Mouse (Mus musculus): ENCODE results near the gene Zfp13. TPM values are rescaled to one million over a fixed set of nuclear protein-coding genes. Genes with fewer than 3 reads are reported as not detected.
"Not testable (repeated sequence)": the region's sequence is repeated elsewhere in the genome, so short reads cannot be mapped to it uniquely, and the experiment has no call there.

Zfp13 gene
- polyA plus RNA-seq, 1 experiment from 2014 or later: 25.5 TPM

- no peaks in the 10 kb centered on the region for H3K36me3 ChIP-seq
- no peak overlapping the region for H3K27ac ChIP-seq
- ATAC-seq (ENCODE audit: insufficient number of reproducible peaks, insufficient read depth, low FRiP score, low TSS enrichment, low read depth): no peak
- H3K4me2 ChIP-seq: no peak overlapping the region
- H3K4me3 ChIP-seq (replicated peaks): no peak overlapping the region
- no peak overlapping the region for H3K9ac ChIP-seq (replicated peaks)
- H3K27me3 ChIP-seq: no peaks in the 10 kb centered on the region
- 85% methylated on average over 8 of the region's 8 CpGs for WGBS
- peaks cover 16% of the 10 kb centered on the region for H3K4me1 ChIP-seq (replicated peaks)
- H3K9me3 ChIP-seq: no peaks in the 10 kb centered on the region
Measured at GRCm38 (mm10) chr17:23605220-23605619, 5.9 kb upstream of the Zfp13 start.

DNA sequence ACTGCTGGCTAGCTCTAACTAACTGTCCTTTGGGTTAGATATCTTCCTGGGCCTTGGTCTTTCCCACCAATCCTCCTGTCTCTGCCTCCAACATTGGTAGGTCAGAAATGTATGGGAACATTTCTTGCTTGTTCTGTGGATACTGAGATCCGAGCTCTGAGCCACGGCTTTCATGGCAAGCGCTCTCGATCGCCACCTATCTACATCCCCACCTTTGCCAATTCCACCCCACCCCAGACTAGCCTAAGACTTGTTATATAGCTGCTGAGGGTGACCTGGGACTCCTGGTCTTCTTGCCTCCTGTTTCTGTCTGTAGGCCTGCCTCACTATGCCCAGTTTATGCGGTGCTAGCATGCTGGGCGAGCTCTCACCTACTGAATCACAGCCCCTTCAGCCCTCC is 5.1 kb upstream of the Zfp13 start:
- Histone ChIP-seq H3K4me2 (no peak overlapping the region), H3K4me1 (replicated peaks) (peaks cover 19% of the 10 kb centered on the region), H3K27ac (no peak overlapping the region), H3K36me3 (no peaks in the 10 kb centered on the region), H3K27me3 (no peaks in the 10 kb centered on the region), H3K4me3 (replicated peaks) (no peak overlapping the region), H3K9ac (replicated peaks) (no peak overlapping the region), H3K9me3 (no peaks in the 10 kb centered on the region)
- 74% methylated on average over 7 of the region's 7 CpGs for WGBS
- no peak for ATAC-seq (ENCODE audit: insufficient number of reproducible peaks, insufficient read depth, low FRiP score, low TSS enrichment, low read depth)

DNA sequence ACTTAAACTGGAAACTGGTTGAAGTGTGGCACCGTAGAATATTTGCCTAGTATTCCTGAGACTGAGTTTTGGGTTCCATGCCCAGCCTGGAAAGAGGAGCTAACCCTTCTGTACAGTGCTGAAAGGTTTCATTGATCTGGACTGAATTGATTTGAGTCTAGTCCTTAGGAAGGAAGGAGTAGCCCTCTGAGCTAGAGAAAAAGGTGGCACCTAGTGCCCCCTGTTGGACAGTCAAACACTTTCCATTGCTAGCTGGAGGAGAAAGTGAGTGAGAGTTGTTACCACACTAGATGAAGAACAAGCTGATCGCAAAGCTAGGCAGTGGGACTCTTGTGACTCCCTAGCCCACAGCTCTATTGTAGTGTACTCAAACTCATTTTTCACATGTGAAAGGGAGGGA is 4.3 kb upstream of the Zfp13 start:
- H3K9ac ChIP-seq (replicated peaks): no peak overlapping the region
- no peaks in the 10 kb centered on the region for H3K36me3 ChIP-seq
- no peaks in the 10 kb centered on the region for H3K27me3 ChIP-seq
- H3K4me2 ChIP-seq: no peak overlapping the region
- WGBS: 57% methylated on average over 2 of the region's 2 CpGs
- ATAC-seq (ENCODE audit: insufficient number of reproducible peaks, insufficient read depth, low FRiP score, low TSS enrichment, low read depth): no peak
- peaks cover 25% of the 10 kb centered on the region for H3K4me1 ChIP-seq (replicated peaks)
- H3K9me3 ChIP-seq: no peaks in the 10 kb centered on the region
- no peak overlapping the region for H3K27ac ChIP-seq
- H3K4me3 ChIP-seq (replicated peaks): no peak overlapping the region

GRCm38 (mm10) chr17:23603077-23603476 is 3.8 kb upstream of the Zfp13 start:
- no peak overlapping the region for H3K4me2 ChIP-seq
- no peak overlapping the region for H3K27ac ChIP-seq
- WGBS: 46% methylated on average over 8 of the region's 8 CpGs
- no peak for ATAC-seq (ENCODE audit: insufficient number of reproducible peaks, insufficient read depth, low FRiP score, low TSS enrichment, low read depth)
- H3K4me3 ChIP-seq (replicated peaks): no peak overlapping the region
- H3K9me3 ChIP-seq: no peaks in the 10 kb centered on the region
- no peaks in the 10 kb centered on the region for H3K27me3 ChIP-seq
- no peaks in the 10 kb centered on the region for H3K36me3 ChIP-seq
- H3K4me1 ChIP-seq (replicated peaks): peaks cover 26% of the 10 kb centered on the region
- no peak overlapping the region for H3K9ac ChIP-seq (replicated peaks)

DNA sequence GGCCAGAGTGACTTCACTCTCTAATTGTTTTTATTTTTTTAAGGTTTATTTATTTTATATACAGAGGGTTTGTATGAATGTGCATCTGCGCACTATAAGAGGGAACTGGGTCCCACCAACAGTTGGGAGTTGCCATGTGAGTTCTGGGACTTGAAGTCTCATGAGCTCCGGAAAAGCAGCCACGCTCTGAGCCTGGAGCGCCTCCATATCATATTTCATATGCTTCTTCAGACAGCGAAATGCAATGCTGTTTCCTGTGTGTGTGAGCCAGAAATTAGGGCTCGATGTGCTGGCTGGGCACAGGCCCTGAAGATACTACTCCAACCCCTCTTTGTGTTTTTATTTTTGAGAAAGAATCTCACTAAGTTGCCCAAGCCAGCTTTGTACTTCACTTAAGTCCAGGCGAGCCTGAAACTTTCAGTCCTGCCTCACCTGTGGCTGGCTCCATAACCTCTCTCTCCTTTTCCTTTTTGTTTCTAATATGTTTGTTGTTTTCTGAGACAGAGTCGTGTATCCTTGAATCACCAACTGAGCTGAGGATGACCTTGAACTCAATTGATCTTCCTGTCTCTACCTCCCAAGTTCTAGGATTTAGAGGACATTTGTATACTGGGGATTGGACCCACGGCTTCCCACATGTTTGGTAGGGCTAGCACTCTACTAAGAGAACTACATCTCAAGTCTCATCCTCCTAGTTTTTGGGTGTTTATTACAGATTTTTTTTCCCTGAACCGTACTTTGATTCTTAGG is 2.7 kb upstream of the Zfp13 start:
- Histone ChIP-seq H3K4me3 (replicated peaks) (no peak overlapping the region), H3K4me1 (replicated peaks) (peaks cover 26% of the 10 kb centered on the region), H3K27me3 (no peaks in the 10 kb centered on the region), H3K9me3 (no peaks in the 10 kb centered on the region), H3K27ac (peak overlapping the region; percentile 63), H3K36me3 (no peaks in the 10 kb centered on the region), H3K4me2 (no peak overlapping the region; the same call in 1 of the 2 replicates), H3K9ac (replicated peaks) (no peak overlapping the region)
- 43% methylated on average over 10 of the region's 10 CpGs for WGBS
- ATAC-seq (ENCODE audit: insufficient number of reproducible peaks, insufficient read depth, low FRiP score, low TSS enrichment, low read depth): no peak

GRCm38 (mm10) chr17:23600641-23601622 is 1.6 kb upstream of the Zfp13 start, which contains the start of gene Zscan10:
Gene Zscan10 (plus strand): TSS chr17:23600856.
- H3K27ac ChIP-seq: peak within 1 kb of the TSS; percentile 93
- H3K9me3 ChIP-seq: no peaks in the 10 kb centered on the region
- ATAC-seq (ENCODE audit: insufficient number of reproducible peaks, insufficient read depth, low FRiP score, low TSS enrichment, low read depth): no peak
- H3K4me1 ChIP-seq (replicated peaks): peaks cover 26% of the 10 kb centered on the region
- no peaks in the 10 kb centered on the region for H3K36me3 ChIP-seq
- H3K9ac ChIP-seq (replicated peaks): no peak within 1 kb of the TSS
- WGBS: 38% methylated on average over 15 of the region's 15 CpGs
- no peaks in the 10 kb centered on the region for H3K27me3 ChIP-seq
- no peak within 1 kb of the TSS for H3K4me3 ChIP-seq (replicated peaks)
- H3K4me2 ChIP-seq: peak within 1 kb of the TSS; percentile 67; the same call in 1 of the 2 replicates

GRCm38 (mm10) chr17:23599605-23600063 is 347 bp upstream of the Zfp13 start:
- no peak for ATAC-seq (ENCODE audit: insufficient number of reproducible peaks, insufficient read depth, low FRiP score, low TSS enrichment, low read depth)
- no peaks in the 10 kb centered on the region for H3K36me3 ChIP-seq
- H3K27me3 ChIP-seq: no peaks in the 10 kb centered on the region
- peak overlapping the region; percentile 93 for H3K27ac ChIP-seq
- H3K9ac ChIP-seq (replicated peaks): peak overlapping the region; percentile 60
- peak overlapping the region; percentile 47 for H3K4me3 ChIP-seq (replicated peaks)
- H3K4me2 ChIP-seq: peak overlapping the region; percentile 67
- no peaks in the 10 kb centered on the region for H3K9me3 ChIP-seq
- H3K4me1 ChIP-seq (replicated peaks): peaks cover 26% of the 10 kb centered on the region
- WGBS: 41% methylated on average over 7 of the region's 7 CpGs

DNA sequence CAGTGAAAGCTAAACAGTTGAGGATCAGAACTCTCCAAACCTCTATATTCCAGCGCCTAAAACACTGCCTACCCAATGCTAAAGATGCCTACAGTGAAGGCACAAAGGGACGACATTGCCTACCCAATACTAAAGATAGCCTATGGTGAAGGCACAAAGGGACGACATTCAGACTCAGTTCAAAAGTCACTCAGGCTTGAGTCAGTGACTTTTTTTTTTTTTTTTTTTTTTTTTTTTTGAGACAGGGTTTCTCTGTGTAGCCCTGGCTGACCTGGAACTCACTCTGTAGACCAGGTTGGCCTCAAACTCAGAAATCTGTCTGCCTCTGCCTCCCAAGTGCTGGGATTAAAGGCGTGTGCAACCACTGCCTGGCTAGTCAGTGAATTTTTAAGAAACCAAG is 4.1 kb downstream of the Zfp13 start:
- H3K4me2 ChIP-seq; H3K9ac ChIP-seq (replicated peaks); H3K27me3 ChIP-seq; ATAC-seq (ENCODE audit: insufficient number of reproducible peaks, insufficient read depth, low FRiP score, low TSS enrichment, low read depth); H3K9me3 ChIP-seq; H3K27ac ChIP-seq; H3K4me3 ChIP-seq (replicated peaks); H3K36me3 ChIP-seq: not testable (repeated sequence)
- 78% methylated on average over 4 of the region's 4 CpGs for WGBS
- H3K4me1 ChIP-seq (replicated peaks): peaks cover 13% of the 10 kb centered on the region; the same call in 1 of the 2 replicates

- H3K27me3 ChIP-seq: no peaks in the 10 kb centered on the region
- H3K27ac ChIP-seq: peak overlapping the region; percentile 87
- H3K4me1 ChIP-seq (replicated peaks): peaks cover 3% of the 10 kb centered on the region; the same call in 1 of the 2 replicates
- peak overlapping the region; percentile 48 for H3K4me3 ChIP-seq (replicated peaks)
- peak overlapping the region; percentile 63; the same call in 1 of the 2 replicates for H3K9ac ChIP-seq (replicated peaks)
- peak; percentile 61 for ATAC-seq (ENCODE audit: insufficient number of reproducible peaks, insufficient read depth, low FRiP score, low TSS enrichment, low read depth)
- H3K4me2 ChIP-seq: peak overlapping the region; percentile 74
- H3K9me3 ChIP-seq: no peaks in the 10 kb centered on the region
- 15% methylated on average over 13 of the region's 13 CpGs for WGBS
- H3K36me3 ChIP-seq: no peaks in the 10 kb centered on the region
Measured at GRCm38 (mm10) chr17:23592926-23593300, 6.4 kb downstream of the Zfp13 start.

DNA sequence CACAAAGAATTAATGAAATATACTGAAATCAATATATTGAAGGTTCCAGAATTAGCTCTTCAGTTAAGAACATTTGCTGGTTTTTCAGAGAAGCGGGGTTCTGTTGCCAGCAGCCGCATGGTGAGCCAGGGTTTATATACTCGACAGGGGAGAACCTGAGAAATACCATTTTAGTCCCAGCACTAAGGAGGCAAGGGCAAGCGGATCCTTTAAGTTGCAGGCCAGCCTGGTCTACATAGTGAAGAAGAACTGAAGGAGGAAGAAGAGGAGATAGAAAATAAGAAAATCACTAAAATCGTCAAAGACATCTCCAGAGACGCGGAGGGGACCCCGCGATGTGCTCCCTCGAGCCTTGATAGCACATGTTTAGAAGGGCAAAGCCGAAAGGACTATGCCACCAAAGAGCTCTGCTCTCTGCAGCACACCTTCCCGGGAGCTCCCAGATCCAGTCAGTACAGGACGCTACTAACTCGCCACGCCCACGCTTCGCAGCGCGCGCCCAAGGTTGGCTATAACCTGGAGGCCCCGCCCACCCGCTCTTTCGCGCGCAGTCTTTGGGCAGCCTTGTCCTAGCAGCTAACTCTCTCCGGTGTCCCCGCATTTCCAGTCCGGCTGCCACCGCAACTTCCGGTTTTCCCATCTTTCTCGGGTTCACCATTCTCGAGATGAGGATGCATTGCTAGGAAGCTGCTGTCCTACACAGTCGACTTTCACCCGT is 6.9 kb downstream of the Zfp13 start:
- Histone ChIP-seq H3K36me3 (no peaks in the 10 kb centered on the region), H3K9me3 (no peaks in the 10 kb centered on the region), H3K27ac (peak overlapping the region; percentile 87), H3K4me3 (replicated peaks) (peak overlapping the region; percentile 48), H3K4me2 (peak overlapping the region; percentile 74), H3K27me3 (no peaks in the 10 kb centered on the region), H3K9ac (replicated peaks) (peak overlapping the region; percentile 63), H3K4me1 (replicated peaks) (peaks cover 3% of the 10 kb centered on the region; the same call in 1 of the 2 replicates)
- ATAC-seq (ENCODE audit: insufficient number of reproducible peaks, insufficient read depth, low FRiP score, low TSS enrichment, low read depth): peak; percentile 100
- WGBS: 7% methylated on average over 34 of the region's 34 CpGs
